Mouse (Mus musculus) kidney, postnatal 0 days (tissue): Measurements from ENCODE around the gene Eif6. TPM values are rescaled to one million over a fixed set of nuclear protein-coding genes. Genes with fewer than 3 reads are reported as not detected.

ENCODE experiments used
- ATAC-seq: fragments of 200-750 bp; cut with Nextera tagmentation; replicated peaks from 2 replicates; pipeline ENCODE4 v1.8.0; 2017; ENCODE audit warnings: low read depth, moderate number of reproducible peaks, moderate TSS enrichment, moderate library complexity; ENCODE audit not compliant: low FRiP score
- DNase-seq: peaks from one replicate; pipeline ENCODE4 v3.0.0-alpha.2; 2016; ENCODE audit warnings: low spot score
- H3K27ac ChIP-seq: fragments of 300-500 bp; sonication (generic); 2 replicates; pipeline ENCODE4 v1.5.1; 2014; ENCODE audit warnings: mild to moderate bottlenecking
- H3K27me3 ChIP-seq: fragments of 300-500 bp; sonication (generic); 2 replicates; pipeline ENCODE4 v1.6.1; 2014; ENCODE audit warnings: low read length, mixed read lengths; ENCODE audit not compliant: insufficient read depth
- H3K36me3 ChIP-seq: fragments of 300-500 bp; sonication (generic); 2 replicates; pipeline ENCODE4 v1.6.1; 2014; ENCODE audit warnings: low read length, mixed read lengths; ENCODE audit not compliant: insufficient read depth
- H3K4me1 ChIP-seq: fragments of 300-500 bp; sonication (generic); replicated peaks from 2 replicates; pipeline ENCODE4 v1.6.1; 2014; ENCODE audit warnings: antibody characterized with exemption, low read length, mixed read lengths; ENCODE audit not compliant: insufficient read depth
- H3K4me2 ChIP-seq: fragments of 300-500 bp; sonication (generic); 2 replicates; pipeline ENCODE4 v1.6.1; 2014; ENCODE audit warnings: mild to moderate bottlenecking, low read length, moderate library complexity, mixed read lengths
- H3K4me3 ChIP-seq: fragments of 300-500 bp; sonication (generic); replicated peaks from 2 replicates; pipeline ENCODE4 v1.5.1; 2014; ENCODE audit warnings: low read depth, low read length
- H3K9ac ChIP-seq: fragments of 300-500 bp; sonication (generic); 2 replicates; pipeline ENCODE4 v1.6.1; 2014; ENCODE audit warnings: low read depth, low read length
- H3K9me3 ChIP-seq: fragments of 300-500 bp; sonication (generic); replicated peaks from 2 replicates; pipeline ENCODE4 v1.6.1; 2016; ENCODE audit warnings: low read length, inconsistent platforms, mixed read lengths
- CTCF ChIP-seq: IDR thresholded peaks from 2 replicates; pipeline ENCODE4 v1.5.1; 2016; ENCODE audit warnings: antibody characterized with exemption, low read depth, mild to moderate bottlenecking, moderate library complexity
- WGBS: fragments of 180-500 bp; shearing (Covaris S2); extraction: QIAGEN DNeasy Blood & Tissue Kit; methylation state at CpG from one replicate; pipeline ENCODE4 v1.1.7; 2014; 5-methylcytosine and 5-hydroxymethylcytosine counted together
- polyA plus RNA-seq: library from polyadenylated mRNA; unstranded; fragments of >200 nt; fragmentation: Nextera tagmentation; extraction: Ambion mirVana; gene quantifications from 2 replicates; pipeline ENCODE4 v1.2.1, GENCODE M21; 2015

Gene Eif6
- polyA plus RNA-seq, 1 experiment from 2014 or later, result 207 TPM

DNA sequence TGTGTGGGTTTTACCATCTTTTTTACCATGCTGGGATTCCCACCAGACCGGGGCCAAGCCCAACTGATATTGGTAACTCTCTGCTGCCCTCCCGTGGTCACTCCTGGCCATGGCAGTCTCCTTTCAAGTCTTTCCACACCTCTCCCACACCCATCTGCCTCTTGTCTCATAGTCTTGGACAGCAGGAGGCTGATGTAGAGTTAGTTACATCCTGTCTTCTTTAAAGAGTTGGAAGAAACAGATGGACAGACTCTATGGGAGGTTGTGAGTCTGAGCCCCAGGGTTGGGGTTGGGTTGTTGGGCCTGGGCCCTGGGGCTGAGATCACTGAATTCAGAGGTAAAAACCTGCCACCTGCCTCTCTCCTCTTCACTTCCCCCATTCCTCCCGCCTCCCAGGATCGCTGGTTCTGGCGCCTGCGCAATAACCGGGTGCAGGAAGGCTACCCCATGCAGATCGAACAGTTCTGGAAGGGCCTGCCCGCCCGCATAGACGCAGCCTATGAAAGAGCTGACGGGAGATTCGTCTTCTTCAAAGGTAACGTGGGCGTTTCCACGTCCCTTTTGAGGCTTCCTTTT lies 14.8 kb downstream of the Eif6 start:
- Histone ChIP-seq H3K9me3 (no peaks in the 10 kb centered on the region), H3K36me3 (no peaks in the 10 kb centered on the region), H3K4me2 (no peak overlapping the region), H3K27ac (no peak overlapping the region), H3K27me3 (no peaks in the 10 kb centered on the region), H3K4me3 (no peak overlapping the region), H3K4me1 (0 out of 2 replicates have a peak, but pooled peaks cover 4% of the 10 kb centered on the region), H3K9ac (no peak overlapping the region)
- no peak for ATAC-seq
- DNase-seq, result peak; percentile 81
- TF ChIP-seq CTCF, result peak; percentile 88
- 38% methylated on average over 16 of the region's 16 CpGs for WGBS

DNA sequence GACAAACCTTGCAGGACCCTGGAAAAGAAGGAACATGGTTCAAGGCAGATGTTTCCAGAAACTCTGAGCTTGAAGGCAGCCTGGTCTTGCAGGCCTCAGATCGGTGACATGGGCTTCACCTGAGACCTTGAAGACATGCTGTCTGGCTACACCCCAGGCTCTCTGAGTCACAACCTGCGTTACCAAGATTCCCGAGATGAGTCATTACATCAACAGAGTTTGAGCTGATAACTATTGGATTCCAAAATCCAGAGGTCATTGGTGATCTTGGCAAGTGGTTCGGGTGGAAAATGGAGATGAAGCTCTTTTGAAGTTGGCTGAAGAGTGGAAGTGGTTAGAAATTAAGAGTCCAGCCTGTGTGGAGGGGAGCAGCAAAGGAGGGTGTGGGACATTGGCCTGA lies 17.1 kb downstream of the Eif6 start:
- Histone ChIP-seq H3K4me2 (no peak overlapping the region), H3K4me3 (no peak overlapping the region), H3K36me3 (no peaks in the 10 kb centered on the region), H3K4me1 (0 out of 2 replicates have a peak, but pooled peaks cover 4% of the 10 kb centered on the region), H3K9ac (no peak overlapping the region), H3K9me3 (no peaks in the 10 kb centered on the region), H3K27ac (no peak overlapping the region), H3K27me3 (no peaks in the 10 kb centered on the region)
- DNase-seq (no peak), ATAC-seq (no peak)
- no peak for TF ChIP-seq CTCF
- WGBS, result 83% methylated on average over 4 of the region's 4 CpGs

DNA sequence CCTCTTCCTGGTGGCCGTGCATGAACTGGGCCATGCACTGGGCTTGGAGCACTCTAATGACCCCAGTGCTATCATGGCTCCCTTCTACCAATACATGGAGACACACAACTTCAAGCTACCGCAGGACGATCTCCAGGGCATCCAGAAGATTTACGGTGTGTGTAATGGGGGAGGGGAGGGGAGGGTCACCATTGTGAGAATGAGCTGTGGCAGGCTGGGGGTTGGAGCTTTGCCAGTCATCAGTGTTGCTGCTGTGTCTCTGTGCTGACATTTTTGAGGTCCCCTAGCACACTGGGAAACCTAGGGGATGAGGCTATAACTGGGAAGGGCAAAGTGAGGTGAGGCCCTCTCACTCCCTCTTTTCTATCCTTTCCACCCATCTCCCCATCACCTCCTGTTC lies 19.3 kb downstream of the Eif6 start:
- Histone ChIP-seq H3K4me3 (no peak overlapping the region), H3K27ac (no peak overlapping the region), H3K9ac (no peak overlapping the region), H3K4me2 (no peak overlapping the region), H3K27me3 (no peaks in the 10 kb centered on the region), H3K36me3 (no peaks in the 10 kb centered on the region), H3K4me1 (0 out of 2 replicates have a peak, but pooled peaks cover 4% of the 10 kb centered on the region), H3K9me3 (no peaks in the 10 kb centered on the region)
- ATAC-seq (no peak), DNase-seq (no peak)
- WGBS, result 39% methylated on average over 4 of the region's 4 CpGs
- no peak for TF ChIP-seq CTCF

DNA sequence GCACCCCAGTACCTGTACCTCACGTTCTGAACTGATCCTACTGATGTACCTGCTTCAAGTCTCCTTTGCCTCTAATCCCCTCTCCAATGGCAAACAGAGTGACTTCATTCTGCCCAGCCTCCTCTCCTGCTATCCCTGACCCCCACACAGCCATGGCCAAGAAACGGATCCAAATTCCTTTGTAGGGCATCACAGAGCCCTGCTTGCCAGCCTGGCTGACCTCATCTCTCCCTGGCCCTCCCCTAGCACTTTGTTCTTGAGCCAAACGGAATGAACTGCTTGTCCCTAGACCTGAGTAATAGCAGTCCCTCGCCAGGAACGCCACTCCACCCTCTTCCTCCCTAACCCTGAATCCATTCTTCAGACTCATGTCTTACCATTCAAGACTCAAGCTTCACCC lies 20.2 kb downstream of the Eif6 start:
- ATAC-seq (no peak), DNase-seq (no peak)
- Histone ChIP-seq H3K9ac (no peak overlapping the region), H3K27ac (no peak overlapping the region), H3K4me1 (no peaks in the 10 kb centered on the region), H3K27me3 (no peaks in the 10 kb centered on the region), H3K4me2 (no peak overlapping the region), H3K9me3 (no peaks in the 10 kb centered on the region), H3K36me3 (no peaks in the 10 kb centered on the region), H3K4me3 (no peak overlapping the region)
- TF ChIP-seq CTCF, result no peak
- WGBS, result 61% methylated on average over 5 of the region's 5 CpGs

DNA sequence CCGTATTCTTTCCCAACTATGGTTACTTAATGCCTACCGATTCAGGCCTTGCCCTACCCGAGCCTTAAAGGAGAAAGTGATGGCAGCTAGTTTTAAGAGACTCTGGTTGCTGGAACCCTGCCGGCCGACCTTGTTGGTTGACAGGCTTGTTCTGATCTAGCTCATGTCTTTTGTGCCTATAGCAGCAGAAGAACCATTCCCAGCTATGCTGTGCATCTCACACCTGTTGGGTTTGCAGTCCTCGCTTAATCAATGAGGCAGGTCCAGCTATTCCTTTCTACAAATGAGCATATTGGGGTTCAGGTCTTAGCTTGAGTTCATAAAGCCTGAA lies 20.8 kb downstream of the Eif6 start:
- no peak overlapping the region for H3K27ac ChIP-seq
- H3K36me3 ChIP-seq, result no peaks in the 10 kb centered on the region

DNA sequence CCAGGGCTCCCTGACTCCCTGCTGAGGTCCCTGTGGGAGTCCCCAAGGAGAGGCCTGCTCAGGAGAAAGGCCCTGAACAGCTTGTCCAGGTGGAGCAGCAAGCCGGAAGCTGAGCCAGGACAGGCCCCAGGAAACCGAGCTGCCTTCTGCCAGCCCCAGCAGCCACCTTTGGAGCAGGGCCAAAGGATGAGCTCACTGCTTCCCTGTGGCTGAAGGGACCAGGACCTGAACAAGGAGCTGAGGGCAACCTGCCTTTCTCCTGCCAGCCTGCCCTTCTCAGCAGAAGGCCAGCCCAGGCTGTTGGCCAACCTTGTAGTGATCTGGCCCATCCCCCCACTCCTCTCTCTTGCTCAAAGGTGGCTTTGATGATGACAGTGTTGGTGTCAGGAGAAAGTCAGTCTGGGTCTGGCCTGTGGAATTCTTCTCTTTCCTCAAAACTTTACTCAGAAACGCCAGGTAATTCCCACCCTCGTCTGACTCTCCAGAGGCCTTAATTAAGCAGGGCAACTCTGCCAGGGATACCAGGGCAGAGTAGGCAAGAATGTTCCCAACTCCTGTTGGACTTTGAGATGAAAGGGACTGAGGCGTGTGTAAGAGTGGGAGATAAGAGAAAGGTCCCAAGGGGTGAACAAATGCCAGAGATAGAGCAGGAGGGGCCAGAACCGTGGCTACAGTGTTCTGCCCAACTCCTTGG lies 21.3 kb downstream of the Eif6 start:
- Histone ChIP-seq H3K36me3 (no peaks in the 10 kb centered on the region), H3K27ac (no peak overlapping the region), H3K4me1 (no peaks in the 10 kb centered on the region), H3K4me2 (no peak overlapping the region), H3K9ac (no peak overlapping the region), H3K4me3 (no peak overlapping the region), H3K9me3 (no peaks in the 10 kb centered on the region), H3K27me3 (no peaks in the 10 kb centered on the region)
- 51% methylated on average over 6 of the region's 6 CpGs for WGBS
- TF ChIP-seq CTCF, result no peak
- DNase-seq (no peak), ATAC-seq (peak; percentile 52)

More for the DNA sequence above, 20.8 kb downstream of the Eif6 start:
- ATAC-seq (no peak), DNase-seq (no peak)
- Histone ChIP-seq H3K9ac (no peak overlapping the region), H3K4me2 (no peak overlapping the region), H3K4me1 (no peaks in the 10 kb centered on the region), H3K4me3 (no peak overlapping the region), H3K27me3 (no peaks in the 10 kb centered on the region), H3K9me3 (no peaks in the 10 kb centered on the region)
- 87% methylated on average over 6 of the region's 6 CpGs for WGBS
- no peak for TF ChIP-seq CTCF
